Mouse (Mus musculus) CH12F3 (cell line): ENCODE results near the gene Gjb6.

Experiments used
- in situ Hi-C: fragments of 300-500 bp; cut with MboI; formaldehyde crosslinking; loops from 2 replicates; pipeline ENCODE4 v1.14.3; 2020; ENCODE audit warnings: low sequenced_read_pairs

The Gjb6 gene

DNA sequence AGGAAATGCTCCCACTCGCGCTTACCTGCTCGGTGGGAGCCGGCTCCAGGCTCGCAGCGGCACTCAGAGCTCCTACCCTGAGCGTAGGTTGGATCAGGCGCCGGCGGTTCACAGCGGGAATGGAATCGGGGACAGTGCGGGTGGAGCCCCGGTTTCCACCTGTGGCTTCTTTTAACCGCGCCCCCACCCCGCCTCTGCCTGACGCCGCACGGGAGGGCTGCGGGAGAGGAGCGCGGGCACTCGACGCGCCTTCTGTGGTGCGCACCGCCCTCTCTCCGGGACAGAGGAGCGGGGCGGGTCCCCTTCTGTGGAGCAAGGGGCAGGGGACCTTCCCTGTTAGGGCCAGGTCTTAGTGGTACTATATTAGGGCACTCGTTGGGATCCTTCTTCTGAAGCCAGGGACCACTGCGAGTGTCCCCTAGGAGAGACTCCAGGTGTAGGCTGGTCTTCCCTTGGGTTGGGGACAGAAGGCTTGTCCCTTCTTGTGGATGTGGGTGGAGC is at the start of gene Gjb6:
Gene Gjb6 (minus strand): TSS at position 451 of the 501 bp plus-strand sequence.
- in situ Hi-C loops = no loop called here

DNA sequence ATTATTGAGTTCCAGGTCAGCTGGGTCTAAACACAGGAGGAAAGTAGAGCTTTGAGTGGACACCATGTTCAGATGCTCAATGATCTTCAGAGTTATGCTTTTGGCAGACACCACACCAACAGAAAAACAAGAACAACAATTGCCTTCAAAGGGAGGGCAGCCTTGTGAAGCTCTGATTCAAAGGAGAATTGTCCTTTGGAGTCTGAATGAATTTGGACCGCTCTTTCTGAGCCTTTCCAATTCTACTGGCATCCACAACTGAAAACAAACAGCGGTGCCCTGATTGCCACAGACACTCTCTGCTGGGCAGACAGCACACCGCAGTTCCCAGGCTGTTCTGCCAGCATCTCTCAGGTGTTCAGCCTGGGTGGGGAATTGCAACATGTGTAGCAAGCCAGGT is 32.1 kb upstream of the Gjb6 start:
- in situ Hi-C loops = no loop called here

DNA sequence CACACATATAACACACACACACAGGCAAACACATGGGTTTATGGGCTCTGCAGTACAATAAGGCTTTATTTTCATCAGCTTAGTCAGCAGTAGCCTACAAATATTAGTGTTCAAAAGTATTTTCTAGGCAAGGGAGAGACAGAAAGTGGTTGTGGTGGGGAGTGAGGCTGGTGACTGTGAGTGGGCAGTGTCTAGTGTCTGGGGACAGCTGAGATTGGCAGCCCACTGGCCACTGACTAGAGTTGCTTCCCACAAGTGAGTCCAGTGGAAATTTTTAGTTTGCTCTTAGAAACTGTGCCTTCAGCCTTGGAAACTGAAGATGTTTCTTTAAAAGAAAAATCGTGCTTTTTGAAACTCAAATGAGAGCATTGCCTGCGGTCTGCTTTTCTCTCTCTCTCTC is 28.4 kb upstream of the Gjb6 start:
- in situ Hi-C loops = no loop called here

DNA sequence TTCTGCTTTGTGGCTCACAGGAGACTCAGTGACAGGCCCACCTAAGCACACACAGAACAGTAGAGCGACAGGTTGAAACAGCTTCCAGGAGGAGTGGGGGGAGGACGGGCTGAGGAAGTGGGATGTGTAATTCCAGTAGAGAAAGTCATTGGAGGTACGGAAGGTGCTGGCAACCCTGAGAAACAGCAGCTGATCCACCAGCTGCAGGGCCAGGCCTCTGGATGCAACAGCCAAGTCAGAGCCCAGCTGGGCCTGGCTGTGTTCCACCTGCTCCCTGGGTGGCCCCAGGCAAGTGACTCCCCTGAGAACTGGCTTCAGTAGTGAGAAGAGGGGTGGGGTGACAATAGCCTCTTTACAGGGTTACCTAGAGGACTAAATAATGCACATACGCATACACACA is 27.8 kb upstream of the Gjb6 start:
- in situ Hi-C loops = no loop called here

DNA sequence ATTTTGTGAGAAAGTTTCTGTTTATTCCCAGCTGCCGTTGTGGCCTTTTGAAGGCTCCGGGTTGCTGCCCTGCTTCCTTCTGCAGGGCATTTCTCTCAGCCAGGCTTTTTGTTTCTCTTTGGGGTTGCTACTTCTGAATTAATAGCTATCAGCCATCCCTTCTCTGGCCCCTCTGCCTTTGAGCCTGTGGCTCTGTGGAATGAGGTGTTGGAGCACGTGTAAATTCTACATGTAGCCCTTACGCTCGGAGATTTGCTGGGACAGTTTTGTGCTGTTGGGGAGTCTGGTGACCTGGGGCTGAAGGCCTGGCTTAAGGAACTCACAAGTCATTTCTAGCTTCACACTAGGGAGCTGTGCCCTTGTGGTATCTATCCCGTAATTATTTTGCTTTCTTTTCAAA is 21.5 kb upstream of the Gjb6 start:
- in situ Hi-C loops = no loop called here

DNA sequence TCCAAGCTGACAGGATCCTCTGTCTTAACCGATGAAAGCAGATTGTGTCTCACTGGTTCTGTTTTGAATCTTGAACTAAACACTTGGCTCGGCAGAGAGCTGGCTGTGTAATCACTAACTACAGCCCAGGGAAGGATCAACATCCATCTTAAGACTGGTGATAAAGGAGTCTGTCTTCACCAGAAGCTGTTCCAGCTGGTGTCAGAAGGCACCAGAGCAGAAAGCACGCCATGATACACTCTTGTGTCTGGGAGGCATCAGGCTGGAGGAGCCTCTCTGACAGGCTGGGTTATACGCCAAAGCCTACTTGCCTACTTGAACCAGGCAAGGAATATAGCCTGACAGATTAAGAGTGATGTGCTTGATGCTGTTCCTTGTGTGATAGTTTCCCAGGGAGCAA is 12.3 kb upstream of the Gjb6 start:
- in situ Hi-C loops = no loop called here

DNA sequence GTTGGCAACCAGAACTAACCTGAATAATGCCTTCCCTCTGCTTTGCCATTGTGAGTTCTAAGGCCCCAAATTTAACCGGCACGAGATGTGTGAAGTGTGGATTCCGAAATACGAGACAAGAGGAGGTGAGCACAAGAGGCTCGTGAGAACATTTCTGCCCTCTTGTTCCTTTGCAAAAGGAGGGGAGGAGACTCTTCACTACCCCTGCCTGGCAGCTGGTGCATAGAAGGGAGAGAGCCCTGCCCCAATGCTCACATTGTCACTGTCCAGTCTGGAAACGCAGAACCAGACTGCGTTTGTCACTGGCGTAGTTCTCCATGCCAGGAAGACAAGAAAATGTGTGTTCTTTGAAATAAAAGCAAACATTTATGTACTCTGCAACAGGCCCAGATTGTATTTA is 1.9 kb upstream of the Gjb6 start:
- in situ Hi-C loops = no loop called here

DNA sequence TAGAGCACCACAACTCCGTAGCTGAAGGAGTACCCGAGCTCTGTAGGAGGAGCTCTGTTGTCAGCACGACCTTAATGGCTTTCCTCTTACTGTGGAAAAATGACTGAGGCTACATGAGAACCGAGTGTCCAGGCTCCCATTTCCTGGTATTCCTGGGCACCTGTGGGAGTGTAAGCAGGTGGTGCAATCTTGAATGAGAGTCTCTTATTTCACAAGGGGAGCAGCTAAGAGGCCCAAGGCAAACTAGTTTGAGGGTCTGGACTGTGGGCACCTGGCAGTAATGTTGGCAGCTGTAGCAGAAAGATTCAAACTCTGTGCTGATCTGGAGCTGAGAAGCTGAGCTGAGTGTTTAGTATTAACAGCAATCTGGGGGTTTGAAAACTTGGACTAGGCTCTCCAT is 6.0 kb downstream of the Gjb6 start:
- in situ Hi-C loops = no loop called here

DNA sequence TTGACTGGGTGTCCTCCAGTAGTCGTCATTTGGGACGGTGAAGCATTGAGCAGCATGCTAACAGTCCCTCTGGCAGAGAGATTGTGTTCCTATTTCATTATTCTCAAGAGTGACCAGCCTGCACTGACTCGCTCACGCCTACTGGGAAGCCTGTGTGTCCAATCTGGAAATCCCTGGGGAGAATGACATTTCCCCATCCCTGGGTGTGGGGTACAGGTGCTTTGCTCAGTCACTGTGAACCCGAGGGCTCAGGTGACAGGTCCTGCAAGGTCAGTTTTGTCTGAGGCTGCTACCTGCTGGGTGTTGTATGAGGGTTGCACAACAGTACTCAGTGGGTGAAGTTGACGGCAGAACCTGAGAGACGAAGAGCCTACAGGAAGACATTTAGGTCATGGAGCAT is 11.1 kb downstream of the Gjb6 start:
- in situ Hi-C loops = loop anchor here (25.0 kb wide), 1 partner anchor 215 kb away; no protein-coding TSS in a partner anchor

DNA sequence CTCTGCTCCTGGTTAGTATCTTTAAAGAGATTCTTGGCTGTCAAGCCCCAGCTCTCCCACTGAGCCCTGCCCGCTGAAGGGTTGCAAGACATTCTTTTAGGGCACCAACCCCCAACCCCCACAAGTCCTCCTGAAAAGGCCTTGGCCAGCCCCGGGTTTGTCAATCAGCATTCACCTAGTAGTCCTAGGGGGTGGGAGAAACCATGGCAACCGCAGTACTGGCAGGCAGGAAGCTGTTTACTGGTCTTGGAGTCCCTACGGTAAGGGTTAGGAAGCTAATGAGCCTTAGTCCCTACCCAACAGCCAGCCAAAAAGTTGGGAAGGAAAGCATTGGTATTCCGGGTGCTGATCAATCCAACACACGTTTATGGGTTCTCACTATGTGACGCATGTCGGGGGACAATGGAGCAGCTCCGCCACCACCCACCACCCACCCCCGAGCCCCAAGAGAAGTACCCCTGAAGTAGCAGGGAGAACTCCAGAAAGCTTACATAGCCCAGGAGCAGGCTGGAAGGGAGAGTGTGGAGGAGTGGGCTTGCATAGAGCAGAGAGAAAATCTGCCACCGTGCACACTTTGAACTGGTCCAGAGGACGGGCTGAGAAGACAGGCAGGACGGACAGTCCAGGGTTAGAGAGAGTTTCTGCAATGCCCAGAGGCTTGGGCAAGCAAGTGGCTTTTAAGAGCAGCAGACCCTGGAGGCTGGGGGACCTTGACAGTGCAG is 17.4 kb downstream of the Gjb6 start, which contains the start of gene Gm4491:
Gene Gm4491 (minus strand): TSS at position 61 of the 722 bp plus-strand sequence.
- in situ Hi-C loops = loop anchor here (25.0 kb wide), 1 partner anchor 221 kb away; no protein-coding TSS in a partner anchor

DNA sequence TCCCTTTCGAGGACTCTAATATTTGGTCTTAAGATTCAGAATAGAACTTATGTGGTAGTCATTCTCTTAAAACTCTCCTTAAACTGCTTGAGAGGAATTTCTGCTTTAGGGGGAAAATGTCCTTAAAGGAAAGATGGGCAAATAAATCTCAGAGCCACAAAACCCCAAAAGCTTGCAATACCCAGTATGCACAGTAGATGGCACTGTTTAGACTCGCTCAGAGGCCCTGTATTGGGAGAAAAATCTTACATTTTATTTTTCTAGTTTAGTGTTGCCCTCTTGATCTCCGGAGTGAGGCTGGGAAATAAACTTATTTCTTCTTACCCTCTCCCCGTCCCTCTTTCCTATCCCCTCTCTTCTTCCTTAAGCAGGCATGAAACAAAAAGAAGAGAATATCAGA is 24.2 kb downstream of the Gjb6 start:
- in situ Hi-C loops = loop anchor here (25.0 kb wide), 1 partner anchor 228 kb away; no protein-coding TSS in a partner anchor

DNA sequence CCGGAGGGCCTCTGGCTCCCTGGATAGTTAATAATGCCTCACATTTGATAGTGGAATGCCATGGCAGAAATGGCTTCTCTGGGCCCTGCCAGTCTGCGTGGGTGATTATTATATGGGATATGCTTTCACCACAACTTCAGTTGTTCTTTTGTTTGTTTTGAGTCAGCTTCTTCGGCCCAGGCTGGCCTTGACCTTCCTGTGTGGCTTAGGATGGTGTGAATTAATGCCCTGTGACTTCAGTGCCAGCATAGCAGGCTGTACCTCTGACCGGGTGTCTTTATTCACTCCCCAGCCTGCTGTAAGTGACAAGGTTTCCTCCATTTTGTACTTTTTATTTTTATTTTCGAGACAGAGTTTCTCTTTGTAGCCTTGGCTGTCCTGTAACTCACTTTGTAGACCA is 25.5 kb downstream of the Gjb6 start:
- in situ Hi-C loops = loop anchor here (25.0 kb wide), 1 partner anchor 229 kb away; no protein-coding TSS in a partner anchor

DNA sequence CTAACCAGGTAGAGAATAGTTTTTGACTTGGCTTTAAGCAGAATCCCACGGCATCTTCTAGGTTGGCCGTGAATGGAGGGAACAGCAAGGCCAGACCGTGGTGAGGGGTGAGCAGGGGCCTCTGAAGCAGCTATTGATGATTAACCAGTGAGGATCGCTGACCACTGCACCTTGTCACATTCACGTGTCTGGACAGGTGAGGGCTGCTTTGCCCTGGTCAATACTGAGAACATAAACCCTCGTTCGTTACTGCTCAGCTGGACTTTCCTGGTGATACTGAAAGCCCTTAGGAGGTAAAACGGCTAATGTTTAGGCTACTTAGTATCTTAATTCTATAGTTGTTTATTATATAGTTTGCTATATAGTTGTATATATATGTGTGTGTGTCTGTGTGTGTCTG is 26.3 kb downstream of the Gjb6 start:
- in situ Hi-C loops = loop anchor here (25.0 kb wide), 1 partner anchor 230 kb away; no protein-coding TSS in a partner anchor

DNA sequence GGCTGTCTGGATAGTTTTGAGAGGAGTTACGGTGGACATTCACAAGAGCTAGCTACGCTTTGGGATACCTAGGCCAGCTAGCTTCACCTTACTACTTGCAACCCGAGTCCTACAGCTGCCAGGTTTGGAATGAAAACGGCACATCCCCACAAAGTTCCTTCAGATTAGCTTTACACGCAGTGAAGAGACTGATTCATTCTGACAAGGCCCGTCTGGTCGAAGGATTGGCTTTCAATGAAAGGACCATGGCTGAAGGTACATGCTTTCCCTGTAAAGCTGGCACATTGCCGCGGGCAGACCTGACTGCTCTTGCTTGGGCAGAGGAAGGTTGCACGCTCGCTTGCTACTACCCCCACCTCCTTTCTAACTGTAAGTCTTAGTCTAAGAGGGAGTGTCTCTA is 27.7 kb downstream of the Gjb6 start:
- in situ Hi-C loops = loop anchor here (25.0 kb wide), 1 partner anchor 232 kb away; no protein-coding TSS in a partner anchor

DNA sequence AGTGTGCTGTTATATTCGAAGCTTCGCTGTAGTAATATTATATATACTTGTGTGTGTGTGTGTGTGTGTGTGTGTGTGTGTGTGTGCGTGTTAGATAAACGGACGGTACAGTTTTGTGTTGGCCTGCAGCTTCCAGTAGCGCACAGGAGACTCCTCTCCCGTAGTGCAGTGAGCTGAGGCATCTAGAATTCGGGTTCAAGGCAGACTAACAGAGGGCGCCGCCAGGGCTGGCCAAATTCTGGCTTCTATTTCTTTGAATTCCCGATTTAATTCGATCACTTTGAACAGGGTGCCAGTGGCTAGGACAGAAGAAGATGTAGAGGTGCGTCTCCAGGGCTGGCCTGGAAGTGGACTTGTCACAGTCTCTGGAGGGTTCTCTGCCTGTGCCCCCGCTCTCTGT is 28.3 kb downstream of the Gjb6 start:
- in situ Hi-C loops = loop anchor here (25.0 kb wide), 1 partner anchor 232 kb away; no protein-coding TSS in a partner anchor

DNA sequence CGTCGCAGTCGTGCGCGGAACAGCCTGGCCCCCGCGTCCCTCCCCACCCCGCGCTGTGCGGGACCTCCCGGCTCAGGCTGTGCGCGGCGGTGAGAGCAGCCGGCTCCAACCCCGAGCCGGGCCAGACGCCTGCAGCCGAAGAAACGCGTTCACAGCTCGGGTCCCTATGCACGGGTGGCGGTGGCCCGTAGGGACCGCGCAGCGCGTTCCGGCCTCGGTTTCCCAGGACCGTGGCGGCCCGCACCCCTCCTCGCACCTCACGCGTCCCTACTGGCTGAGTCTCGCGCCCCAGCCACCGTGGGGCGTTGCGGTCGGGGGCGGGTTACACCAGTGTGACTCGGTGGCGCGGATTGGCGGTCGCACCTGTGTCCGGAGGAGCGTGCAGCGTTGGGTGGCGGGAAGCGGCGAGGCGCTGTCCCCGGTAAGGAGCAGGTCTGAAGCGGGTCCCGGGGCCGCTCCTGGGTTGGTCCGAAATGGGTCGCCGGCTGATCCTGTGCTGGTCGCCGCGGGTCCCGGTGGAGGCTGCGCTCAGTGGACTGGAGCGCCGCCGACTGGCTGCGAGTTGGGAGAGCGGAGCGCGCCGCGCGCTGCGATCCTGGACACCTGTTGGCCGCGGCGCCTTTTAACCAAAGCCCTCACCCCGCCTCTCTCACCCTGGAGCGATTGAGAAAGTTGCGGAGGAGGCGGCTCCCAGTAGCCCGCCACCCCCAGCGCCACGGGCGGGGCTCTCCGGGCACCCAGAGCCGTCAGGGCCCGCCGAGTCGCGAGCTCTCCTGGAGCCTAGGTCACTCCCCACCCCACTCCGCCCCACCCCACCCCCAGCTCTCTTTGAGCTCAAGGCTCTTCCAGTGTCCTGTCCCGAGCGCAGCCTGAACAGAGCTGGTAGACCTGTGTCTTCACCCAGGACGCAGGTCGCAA is 29.0 kb downstream of the Gjb6 start, which contains the start of gene Gjb2:
Gene Gjb2 (minus strand): TSS at position 597 of the 918 bp plus-strand sequence.
- in situ Hi-C loops = loop anchor here (25.0 kb wide), 1 partner anchor 233 kb away; no protein-coding TSS in a partner anchor

DNA sequence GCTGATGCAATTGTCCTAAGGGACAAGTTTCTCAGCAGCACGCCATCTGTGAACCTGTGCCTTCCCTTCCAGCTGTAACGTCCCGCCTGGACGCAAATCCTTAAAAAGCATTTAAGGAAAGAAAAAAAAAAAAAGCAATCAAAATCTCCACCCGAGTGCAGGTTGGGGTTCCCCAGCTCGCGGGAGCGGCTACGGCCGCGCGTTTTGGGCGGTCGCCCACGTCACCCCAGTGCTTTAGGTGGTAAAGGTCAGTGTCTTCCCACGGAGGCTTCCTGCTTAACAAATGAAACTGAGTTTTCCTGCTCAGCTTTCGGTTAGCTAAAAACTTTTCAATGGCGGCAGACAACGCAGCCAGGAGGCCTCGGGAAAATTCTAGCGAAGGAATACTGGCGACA is 29.7 kb downstream of the Gjb6 start:
- in situ Hi-C loops = loop anchor here (25.0 kb wide), 1 partner anchor 234 kb away; no protein-coding TSS in a partner anchor

DNA sequence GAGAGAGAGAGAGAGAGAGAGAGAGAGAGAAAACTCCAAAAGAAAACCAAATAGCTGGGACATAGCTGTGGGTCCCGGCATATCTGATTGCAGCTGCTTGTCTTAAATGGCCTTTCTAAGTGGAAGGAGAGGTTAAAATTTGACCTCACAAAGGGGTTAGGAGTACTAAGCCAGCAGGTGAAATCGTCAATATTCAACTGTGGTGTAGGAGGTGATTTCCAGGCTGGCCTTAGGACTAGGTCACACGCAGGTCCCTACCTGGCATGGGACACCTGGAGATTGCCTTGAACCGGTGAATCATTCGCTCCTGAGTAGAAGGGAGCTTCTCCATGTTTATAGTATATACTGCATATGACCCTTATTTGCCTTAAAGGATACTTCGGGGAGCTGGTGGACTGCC is 30.3 kb downstream of the Gjb6 start:
- in situ Hi-C loops = loop anchor here (25.0 kb wide), 1 partner anchor 234 kb away; no protein-coding TSS in a partner anchor

DNA sequence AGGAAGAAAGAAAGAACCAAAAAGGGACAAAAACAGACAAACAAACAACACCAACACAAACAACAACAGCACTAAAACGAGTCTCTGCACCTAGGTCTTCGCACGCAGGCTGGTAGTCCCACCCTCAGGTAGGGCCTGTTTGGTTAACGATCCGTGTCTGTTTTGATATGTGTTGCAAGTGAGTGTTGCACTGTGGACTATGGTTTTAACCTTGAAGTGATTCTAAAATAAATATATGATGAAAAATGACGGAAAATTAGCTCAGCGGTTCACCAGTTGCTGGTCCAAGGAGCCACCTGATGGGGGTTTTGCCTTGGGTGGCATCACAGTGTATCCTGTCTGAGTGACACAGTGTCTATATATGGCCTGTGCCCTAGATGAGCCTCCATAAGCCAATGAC is 31.8 kb downstream of the Gjb6 start:
- in situ Hi-C loops = loop anchor here (25.0 kb wide), 1 partner anchor 236 kb away; no protein-coding TSS in a partner anchor

DNA sequence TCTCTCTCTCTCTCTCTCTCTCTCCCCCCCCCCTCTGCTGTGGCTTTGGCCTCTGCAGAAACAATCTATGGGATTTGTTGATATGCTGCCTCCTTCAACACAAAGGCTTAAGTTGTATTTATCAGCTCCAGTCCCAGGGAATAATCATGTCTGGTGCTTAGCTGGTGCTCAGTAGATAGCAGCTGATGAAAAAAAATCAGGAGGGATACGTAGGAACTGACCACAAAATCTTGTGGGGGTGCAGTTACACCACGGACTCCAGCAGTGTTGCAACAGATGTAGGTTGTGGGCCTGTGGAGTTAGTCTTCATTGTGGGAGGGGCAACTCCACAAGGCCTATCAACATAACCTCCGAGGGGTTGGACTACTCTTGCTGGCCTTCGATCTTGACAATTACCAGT is 37.6 kb downstream of the Gjb6 start:
- in situ Hi-C loops = no loop called here

DNA sequence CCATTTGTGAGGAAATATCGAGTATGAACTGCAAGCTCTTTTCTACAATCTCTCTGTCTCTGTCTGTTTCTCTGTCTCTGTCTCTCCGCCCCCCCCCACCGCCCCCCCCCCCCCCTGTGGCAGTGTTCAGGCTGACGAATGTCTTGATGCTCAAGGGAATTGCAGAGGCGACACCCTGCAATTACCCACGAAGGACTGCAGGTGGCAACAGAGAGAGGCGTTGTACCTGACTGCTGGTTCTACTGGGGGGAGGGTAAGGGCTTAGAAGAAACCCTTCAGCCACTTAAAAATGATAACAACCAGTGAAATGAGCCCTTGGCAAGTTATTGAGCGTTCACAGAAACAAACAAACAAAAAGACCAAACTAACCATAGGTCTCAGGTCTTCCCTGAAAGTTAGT is 40.4 kb downstream of the Gjb6 start:
- in situ Hi-C loops = no loop called here
